9 mouse cellular contexts compared by ENCODE assay signal in genomic region chr1:182869114-182869456, GRCm38 (mm10).
A peak's percentile ranks its signal among the peaks of the same experiment; 100 is the strongest.
DNase-seq lines count a peak whose midpoint lies in the region; ATAC-seq lines count a peak whose summit lies in the region.
"Had no signal": no experiment of that assay in that cellular context is flagged by ENCODE, and none has a peak within 500 bp of the region (broad histone marks: within the 10 kb centered on the region; RNA-seq: fewer than 3 reads in every experiment).

No protein-coding gene starts in this region.

- no peak overlapping the region for H3K9ac ChIP-seq in kidney, embryonic 14.5 days (ENCODE audit: low read depth, low read length)
- peak overlapping the region; percentile 28; the same call in 1 of the 2 replicates for H3K9ac ChIP-seq in hindbrain, embryonic 14.5 days
- H3K9ac ChIP-seq in midbrain, embryonic 15.5 days, result peak overlapping the region; percentile 6; the same call in 1 of the 2 replicates

- no peak for DNase-seq in kidney, postnatal 14 days
- peak; percentile 39 for DNase-seq in embryonic facial prominence, embryonic 10.5 days (ENCODE audit: low spot score)
- no peak for DNase-seq in hindbrain, embryonic 14.5 days (ENCODE audit: low spot score)
- no peak for DNase-seq in urinary bladder, postnatal 10 days (ENCODE audit: low spot score)
- no peak for DNase-seq in ovary, postnatal 14 days (ENCODE audit: low spot score)
- no peak for DNase-seq in thymus, postnatal 36 days
- DNase-seq: right cerebral cortex, adult 18-20 months had no signal

- ATAC-seq in kidney, embryonic 14.5 days (ENCODE audit: low FRiP score, low TSS enrichment), result peak; percentile 28; the same call in 1 of the 2 replicates
- peak; percentile 69 for ATAC-seq in hindbrain, embryonic 14.5 days (ENCODE audit: low FRiP score)
- peak; percentile 49; the same call in 1 of the 2 replicates for ATAC-seq in midbrain, embryonic 15.5 days (replicated peaks)

- H3K4me2 ChIP-seq in kidney, embryonic 14.5 days (replicated peaks; ENCODE audit: low read depth, low read length), result no peak overlapping the region
- peak overlapping the region; percentile 22 for H3K4me2 ChIP-seq in hindbrain, embryonic 14.5 days (replicated peaks)
- peak overlapping the region; percentile 19; the same call in 1 of the 2 replicates for H3K4me2 ChIP-seq in midbrain, embryonic 15.5 days

- peaks cover 16% of the 10 kb centered on the region for H3K9me3 ChIP-seq in kidney, embryonic 14.5 days (ENCODE audit: control insufficient read depth, low read length)
- peaks cover 17% of the 10 kb centered on the region; the same call in 1 of the 2 replicates for H3K9me3 ChIP-seq in embryonic facial prominence, embryonic 10.5 days
- no peaks in the 10 kb centered on the region for H3K9me3 ChIP-seq in hindbrain, embryonic 14.5 days (ENCODE audit: control insufficient read depth, low read length)
- no peaks in the 10 kb centered on the region for H3K9me3 ChIP-seq in midbrain, embryonic 15.5 days

- no peaks in the 10 kb centered on the region for H3K36me3 ChIP-seq in kidney, embryonic 14.5 days (ENCODE audit: control insufficient read depth, insufficient read depth, low read length)
- peaks cover 16% of the 10 kb centered on the region for H3K36me3 ChIP-seq in embryonic facial prominence, embryonic 10.5 days (replicated peaks)
- H3K36me3 ChIP-seq in hindbrain, embryonic 14.5 days (replicated peaks; ENCODE audit: control insufficient read depth, insufficient read depth), result no peaks in the 10 kb centered on the region
- H3K36me3 ChIP-seq in midbrain, embryonic 15.5 days (replicated peaks), result no peaks in the 10 kb centered on the region

- 65% methylated on average over 6 of the region's 6 CpGs for WGBS in kidney, embryonic 14.5 days
- 51% methylated on average over 6 of the region's 6 CpGs for WGBS in embryonic facial prominence, embryonic 10.5 days
- WGBS in hindbrain, embryonic 14.5 days, result 11% methylated on average over 6 of the region's 6 CpGs
- 9% methylated on average over 5 of the region's 6 CpGs for WGBS in midbrain, embryonic 15.5 days

- peak overlapping the region; percentile 33 for H3K27ac ChIP-seq in kidney, embryonic 14.5 days (ENCODE audit: low read depth, low read length)
- peak overlapping the region; percentile 57 for H3K27ac ChIP-seq in embryonic facial prominence, embryonic 10.5 days (replicated peaks)
- H3K27ac ChIP-seq in hindbrain, embryonic 14.5 days, result peak overlapping the region; percentile 62
- peak overlapping the region; percentile 72 for H3K27ac ChIP-seq in midbrain, embryonic 15.5 days

- H3K4me3 ChIP-seq in kidney, embryonic 14.5 days (ENCODE audit: low read length), result no peak overlapping the region
- H3K4me3 ChIP-seq in embryonic facial prominence, embryonic 10.5 days, result no peak overlapping the region
- no peak overlapping the region for H3K4me3 ChIP-seq in hindbrain, embryonic 14.5 days (replicated peaks; ENCODE audit: low read length)
- H3K4me3 ChIP-seq in midbrain, embryonic 15.5 days, result no peak overlapping the region

- peaks cover 12% of the 10 kb centered on the region for H3K4me1 ChIP-seq in kidney, embryonic 14.5 days (ENCODE audit: control insufficient read depth, insufficient read depth, low read length)
- H3K4me1 ChIP-seq in embryonic facial prominence, embryonic 10.5 days, result peaks cover 17% of the 10 kb centered on the region
- peaks cover 16% of the 10 kb centered on the region for H3K4me1 ChIP-seq in hindbrain, embryonic 14.5 days (replicated peaks; ENCODE audit: control insufficient read depth, insufficient read depth, low read length)
- peaks cover 13% of the 10 kb centered on the region for H3K4me1 ChIP-seq in midbrain, embryonic 15.5 days

- no peaks in the 10 kb centered on the region for H3K27me3 ChIP-seq in kidney, embryonic 14.5 days (ENCODE audit: control insufficient read depth, insufficient read depth, low read length)
- no peaks in the 10 kb centered on the region for H3K27me3 ChIP-seq in embryonic facial prominence, embryonic 10.5 days (replicated peaks; ENCODE audit: low read depth, poor library complexity, severe bottlenecking)
- H3K27me3 ChIP-seq in hindbrain, embryonic 14.5 days (ENCODE audit: control insufficient read depth, insufficient read depth, low read length), result no peaks in the 10 kb centered on the region
- H3K27me3 ChIP-seq in midbrain, embryonic 15.5 days (replicated peaks), result no peaks in the 10 kb centered on the region
